Mouse (Mus musculus) mouse embryonic stem cell (cell line): ENCODE data around the gene Urb2.

Experiments used
- in situ Hi-C, 2 experiments: fragments of 300-500 bp; cut with MboI; formaldehyde crosslinking; loops; 1 replicate in 1 of 2; 3 replicates in 1 of 2; pipeline ENCODE4 v1.14.3; 2019 to 2020; ENCODE audit warnings: low sequenced_read_pairs in 2 of 2, low pct_unique_long_range_greater_than_20kb in 1 of 2, mixed read lengths in 1 of 2; ENCODE audit not compliant: unreplicated experiment in 1 of 2

Gene Urb2

GRCm38 (mm10) chr8:124067059-124067750 lies 45.9 kb downstream of the Urb2 start:
- in situ Hi-C loops, result no loop called here

- in situ Hi-C loops, result no loop called here
These were observed 49.3 kb downstream of the Urb2 start for GRCm38 (mm10) chr8:124070363-124071324.

- in situ Hi-C loops, result no loop called here
These were observed 54.7 kb downstream of the Urb2 start for GRCm38 (mm10) chr8:124075977-124076376.

- in situ Hi-C loops, result no loop called here
These were observed 55.1 kb downstream of the Urb2 start for GRCm38 (mm10) chr8:124076416-124076815.

GRCm38 (mm10) chr8:124077377-124077776 lies 56.1 kb downstream of the Urb2 start:
- in situ Hi-C loops, result no loop called here

- in situ Hi-C loops, result no loop called here
These were observed 56.7 kb downstream of the Urb2 start for GRCm38 (mm10) chr8:124077998-124078397.

GRCm38 (mm10) chr8:124078969-124079368 lies 57.7 kb downstream of the Urb2 start:
- in situ Hi-C loops, result no loop called here

- in situ Hi-C loops, result no loop called here
These were observed 59.4 kb downstream of the Urb2 start for GRCm38 (mm10) chr8:124080467-124081326.

GRCm38 (mm10) chr8:124082616-124083015 lies 61.3 kb downstream of the Urb2 start:
- in situ Hi-C loops, result no loop called here

- in situ Hi-C loops, result no loop called here
These were observed 62.3 kb downstream of the Urb2 start for GRCm38 (mm10) chr8:124083611-124084010.

- in situ Hi-C loops, result no loop called here
These were observed 64.4 kb downstream of the Urb2 start for GRCm38 (mm10) chr8:124085668-124086067.

- in situ Hi-C loops, result no loop called here
These were observed 66.8 kb downstream of the Urb2 start for GRCm38 (mm10) chr8:124088092-124088613.

- in situ Hi-C loops, result no loop called here
These were observed 67.7 kb downstream of the Urb2 start for GRCm38 (mm10) chr8:124089016-124089415.

- in situ Hi-C loops, result no loop called here
These were observed 69.2 kb downstream of the Urb2 start for GRCm38 (mm10) chr8:124090473-124090872.
